Mouse (Mus musculus): ENCODE results near the gene Cd300ld.
"Not testable (repeated sequence)": the region's sequence is repeated elsewhere in the genome, so short reads cannot be mapped to it uniquely, and the experiment has no call there.

The Cd300ld gene

DNA sequence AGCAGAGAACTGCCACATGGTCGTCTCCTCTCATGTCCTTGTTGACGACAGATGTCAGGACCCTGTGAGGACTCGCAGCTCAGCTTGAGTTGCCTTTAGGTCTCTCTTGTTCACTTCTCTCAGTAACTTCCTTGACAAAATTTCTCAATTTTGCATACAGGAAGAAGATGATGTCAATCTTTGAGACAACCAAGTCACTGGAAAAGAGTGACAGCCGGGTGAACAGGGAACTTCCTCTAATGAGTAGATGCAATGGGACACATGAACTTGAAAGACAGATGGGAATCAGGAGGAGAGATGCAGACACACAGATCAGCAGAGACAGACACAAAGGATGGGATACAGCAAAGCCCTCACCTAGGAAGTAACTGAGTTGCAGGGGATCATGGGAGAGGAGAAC, at the start of gene Cd300ld:
TSS of gene Cd300ld (minus strand) at position 130 of the 400 bp plus-strand sequence.
- DNase-seq = no peak

GRCm38 (mm10) chr11:115037669-115038068, 47.9 kb upstream of the Cd300ld start, which contains the start of gene Cd300ld5:
Gene Cd300ld5 (minus strand): TSS chr11:115037769.
- not testable (repeated sequence) for DNase-seq

- not testable (repeated sequence) for DNase-seq
These were observed 37.2 kb upstream of the Cd300ld start, which contains the start of gene Cd300ld4 for GRCm38 (mm10) chr11:115026912-115027311. Gene Cd300ld4 (minus strand): TSS chr11:115027012.

DNA sequence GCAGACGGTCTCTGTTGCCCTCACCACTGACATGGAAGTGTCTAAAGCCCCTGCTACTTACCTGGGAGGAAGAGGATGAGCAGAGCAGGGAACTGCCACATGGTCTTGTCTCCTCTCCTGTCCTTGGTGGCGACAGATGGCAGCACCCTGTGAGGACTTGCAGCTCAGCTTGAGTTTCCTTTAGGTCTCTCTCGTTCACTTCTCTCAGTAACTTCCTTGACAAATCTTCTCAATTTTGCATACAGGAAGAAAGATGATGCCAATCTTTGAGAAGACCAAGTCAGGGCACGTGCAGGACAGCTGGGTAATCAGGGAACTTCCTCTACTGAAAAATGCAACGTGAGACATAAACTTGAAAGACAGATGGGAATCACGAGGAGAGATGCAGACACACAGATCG, 26.4 kb upstream of the Cd300ld start, which contains the start of gene Cd300ld2:
TSS of gene Cd300ld2 (minus strand) at position 101 of the 400 bp plus-strand sequence.
- DNase-seq = not testable (repeated sequence)

DNA sequence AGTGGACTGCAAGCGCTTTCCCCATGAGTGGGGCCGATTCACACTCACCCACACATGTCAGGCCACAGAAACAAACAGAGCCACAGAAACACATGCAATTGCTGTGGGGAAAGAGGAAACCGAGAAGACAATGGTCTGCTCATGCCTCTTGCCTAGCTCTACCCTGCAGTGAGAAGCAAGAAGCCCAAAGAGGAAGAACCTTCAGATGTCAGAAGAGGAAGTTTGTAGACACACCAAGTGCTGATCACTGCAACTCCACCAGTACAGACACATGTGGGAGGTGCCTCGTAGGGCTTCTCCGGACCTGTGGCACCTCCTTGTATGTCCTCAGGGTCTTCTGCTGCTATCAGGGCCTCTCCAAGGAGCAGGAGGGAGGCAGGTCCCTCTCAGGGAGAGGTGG, 14.3 kb upstream of the Cd300ld start:
- DNase-seq = no peak

DNA sequence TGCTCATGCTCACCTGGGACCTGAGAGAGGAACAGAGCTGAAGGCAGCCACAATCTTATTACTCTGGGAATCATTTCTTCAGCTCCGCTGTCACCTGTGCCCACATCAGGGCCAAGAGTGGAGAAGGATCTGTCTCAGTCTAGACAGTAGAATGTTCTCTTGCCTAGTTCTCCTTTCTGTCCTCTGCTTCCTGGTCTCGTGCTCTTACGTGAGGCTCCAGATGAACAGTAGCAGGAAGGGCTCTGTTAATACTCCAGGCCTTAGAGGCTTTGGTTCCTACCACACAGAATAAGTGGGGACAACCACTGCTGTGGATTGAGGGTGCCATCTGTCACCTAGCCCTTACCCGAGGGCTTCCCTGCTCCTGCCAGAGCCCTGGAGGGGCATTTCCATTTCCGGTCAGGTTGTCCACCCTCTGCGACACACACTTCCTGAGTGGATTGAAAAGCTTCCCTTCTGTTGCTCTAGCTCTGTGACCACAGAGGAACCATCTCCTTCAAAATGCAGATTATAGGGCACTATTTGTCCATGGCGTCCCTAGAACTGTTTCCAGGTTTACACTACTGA, 11.8 kb upstream of the Cd300ld start, which contains the start of gene Cd300c2:
TSS of gene Cd300c2 (minus strand) at position 407 of the 567 bp plus-strand sequence.
- no peak for DNase-seq

- no peak for DNase-seq
These were observed 7.9 kb downstream of the Cd300ld start for GRCm38 (mm10) chr11:114981866-114982265.

DNA sequence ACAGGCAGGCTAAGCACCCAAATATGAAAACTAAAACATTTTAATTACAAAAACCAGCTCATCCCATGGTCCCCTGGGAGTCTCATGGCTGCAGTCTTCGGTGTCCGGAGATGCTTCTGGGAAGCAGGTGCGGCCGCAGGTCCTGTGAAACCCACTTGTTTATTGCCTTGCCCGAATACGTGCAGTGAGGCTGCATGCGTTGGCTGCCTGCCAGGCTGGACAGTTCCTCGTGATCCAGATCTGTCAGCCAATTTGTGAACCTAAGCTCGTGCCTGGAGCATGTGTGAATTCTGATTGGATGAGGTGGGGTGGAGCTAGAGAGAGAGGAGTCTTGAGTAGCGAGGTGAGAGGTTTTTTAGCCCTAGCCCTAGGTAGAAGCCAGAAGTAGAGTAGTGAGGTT, 17.0 kb downstream of the Cd300ld start:
- no peak for DNase-seq

GRCm38 (mm10) chr11:114968752-114969207, 20.9 kb downstream of the Cd300ld start, which contains the start of gene Cd300c:
Gene Cd300c (minus strand): TSS chr11:114969157.
- no peak for DNase-seq

DNA sequence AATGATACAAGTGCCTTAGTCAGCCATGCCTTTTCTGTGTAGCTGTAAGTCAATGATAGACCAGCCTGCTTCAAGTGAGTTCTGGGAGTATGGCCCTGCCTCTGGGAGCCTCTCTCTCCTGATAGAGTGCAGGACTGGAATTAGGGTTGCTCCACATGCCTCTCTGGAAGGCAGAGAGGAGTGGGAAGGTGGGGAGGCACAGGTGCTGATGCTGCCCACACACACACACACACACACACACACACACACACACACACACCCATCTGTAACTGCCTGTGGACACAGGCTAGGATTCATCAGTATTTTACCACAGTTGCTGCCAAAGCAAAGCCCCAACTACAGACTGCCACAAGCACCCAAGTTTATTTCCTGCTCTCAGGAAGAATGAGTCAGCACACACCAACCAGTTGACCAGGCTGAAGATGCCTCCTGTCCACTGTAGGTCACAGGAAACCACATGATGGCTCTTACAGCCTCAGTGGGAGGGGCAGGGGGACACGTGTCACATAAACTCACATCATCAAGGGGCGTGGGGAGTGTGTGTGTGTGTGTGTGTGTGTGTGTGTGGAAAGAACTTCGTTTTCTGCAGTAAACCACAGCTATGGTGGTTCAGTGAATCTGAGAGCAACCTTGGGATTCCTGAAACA, 24.4 kb downstream of the Cd300ld start:
- DNase-seq = no peak

GRCm38 (mm10) chr11:114960369-114960768, 29.4 kb downstream of the Cd300ld start:
- no peak for DNase-seq

DNA sequence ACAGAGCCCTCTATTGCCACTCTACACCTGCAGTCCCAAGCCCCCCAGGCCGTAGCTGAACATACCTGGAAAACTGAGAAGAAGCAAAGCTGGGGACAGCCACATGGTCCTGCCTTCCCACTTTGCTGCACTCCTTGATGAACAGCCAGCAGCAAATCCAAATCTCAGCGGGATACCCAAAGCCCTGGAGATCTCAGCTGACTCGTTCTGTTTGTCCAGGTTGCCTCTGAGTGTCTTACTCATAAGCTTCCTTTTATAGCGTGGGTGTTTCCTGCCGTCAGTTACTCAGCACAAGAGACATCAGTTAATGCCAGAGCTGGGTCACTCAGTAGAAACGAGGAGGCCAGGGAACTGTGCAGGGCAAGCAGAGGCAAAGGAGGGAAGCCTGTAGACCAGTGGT, 55.6 kb downstream of the Cd300ld start, which contains the start of gene Cd300lb:
TSS of gene Cd300lb (minus strand) at position 243 of the 400 bp plus-strand sequence.
- no peak for DNase-seq

- no peak for DNase-seq
These were observed 56.1 kb downstream of the Cd300ld start for GRCm38 (mm10) chr11:114933591-114933990.
